Mouse (Mus musculus) monocyte, adult 2 months (primary cell): Measurements from ENCODE around the gene Arhgap45.

Experiments
- DNase-seq, 2 experiments: peaks; one replicate each; pipeline ENCODE4 v3.0.0; 2022; ENCODE audit warnings: low spot score in 2 of 2, low read depth in 1 of 2

The Arhgap45 gene

GRCm38 (mm10) chr10:80016511-80016910 lies at the start of gene Arhgap45:
Gene Arhgap45 (plus strand): TSS chr10:80016653.
- DNase-seq = peak in 1 of 2 experiments; percentile 70

GRCm38 (mm10) chr10:79966886-79967400 lies 49.5 kb upstream of the Arhgap45 start:
- DNase-seq = no peak

GRCm38 (mm10) chr10:79968181-79968580 lies 48.3 kb upstream of the Arhgap45 start:
- no peak for DNase-seq

DNA sequence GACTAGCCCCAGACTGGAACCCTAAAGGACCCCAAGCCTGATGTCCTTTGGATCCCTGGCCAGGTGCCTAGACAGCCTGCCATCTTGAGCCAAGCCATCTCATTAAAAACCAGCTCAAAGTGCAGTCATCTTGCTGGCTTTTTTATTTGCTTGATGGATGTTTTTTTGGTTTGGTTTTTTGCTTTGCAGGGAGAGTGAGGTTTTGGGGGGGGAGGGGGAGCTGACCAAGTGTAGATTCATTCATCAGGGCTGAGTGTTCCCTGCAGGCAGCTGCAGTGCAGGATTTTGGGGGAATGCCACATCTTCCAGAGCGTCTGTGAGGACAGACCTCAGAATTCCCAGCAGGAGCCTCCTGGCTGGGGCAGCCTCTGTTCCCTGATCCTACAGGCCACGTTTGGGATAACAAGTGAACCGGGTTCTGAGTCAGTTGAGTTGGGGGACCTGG lies 47.3 kb upstream of the Arhgap45 start:
- DNase-seq = no peak

- DNase-seq = no peak
Observed at GRCm38 (mm10) chr10:79970415-79971182, 45.9 kb upstream of the Arhgap45 start, which contains the start of gene Grin3b. Gene Grin3b (plus strand): TSS chr10:79970715.

DNA sequence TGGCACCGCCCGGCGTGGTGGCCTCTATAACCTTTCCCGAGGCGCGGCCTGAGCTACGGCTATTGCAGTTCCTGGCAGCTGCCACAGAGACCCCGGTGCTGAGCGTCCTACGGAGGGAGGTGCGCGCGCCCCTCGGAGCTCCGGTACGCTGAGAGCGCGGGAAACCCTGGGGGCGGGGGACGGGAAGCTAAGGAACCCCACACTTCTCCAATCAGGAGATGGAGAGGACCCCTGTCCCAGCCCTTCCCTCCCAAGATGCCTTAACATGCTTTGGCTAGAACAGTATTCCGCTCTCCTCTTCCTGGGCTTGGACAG lies 45.3 kb upstream of the Arhgap45 start:
- DNase-seq = no peak

GRCm38 (mm10) chr10:79972831-79973230 lies 43.6 kb upstream of the Arhgap45 start:
- no peak for DNase-seq

DNA sequence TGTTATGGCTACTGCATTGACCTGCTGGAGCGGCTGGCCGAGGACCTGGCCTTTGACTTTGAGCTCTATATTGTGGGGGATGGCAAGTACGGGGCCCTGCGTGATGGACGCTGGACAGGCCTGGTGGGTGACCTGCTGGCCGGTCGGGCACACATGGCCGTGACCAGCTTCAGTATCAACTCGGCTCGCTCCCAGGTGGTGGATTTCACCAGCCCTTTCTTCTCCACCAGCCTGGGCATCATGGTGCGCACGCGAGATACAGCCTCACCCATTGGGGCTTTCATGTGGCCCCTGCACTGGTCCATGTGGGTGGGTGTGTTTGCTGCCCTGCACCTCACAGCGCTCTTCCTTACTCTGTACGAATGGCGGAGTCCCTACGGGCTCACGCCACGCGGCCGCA lies 42.4 kb upstream of the Arhgap45 start:
- no peak for DNase-seq

- DNase-seq = no peak
Observed at GRCm38 (mm10) chr10:79974668-79975067, 41.8 kb upstream of the Arhgap45 start.

DNA sequence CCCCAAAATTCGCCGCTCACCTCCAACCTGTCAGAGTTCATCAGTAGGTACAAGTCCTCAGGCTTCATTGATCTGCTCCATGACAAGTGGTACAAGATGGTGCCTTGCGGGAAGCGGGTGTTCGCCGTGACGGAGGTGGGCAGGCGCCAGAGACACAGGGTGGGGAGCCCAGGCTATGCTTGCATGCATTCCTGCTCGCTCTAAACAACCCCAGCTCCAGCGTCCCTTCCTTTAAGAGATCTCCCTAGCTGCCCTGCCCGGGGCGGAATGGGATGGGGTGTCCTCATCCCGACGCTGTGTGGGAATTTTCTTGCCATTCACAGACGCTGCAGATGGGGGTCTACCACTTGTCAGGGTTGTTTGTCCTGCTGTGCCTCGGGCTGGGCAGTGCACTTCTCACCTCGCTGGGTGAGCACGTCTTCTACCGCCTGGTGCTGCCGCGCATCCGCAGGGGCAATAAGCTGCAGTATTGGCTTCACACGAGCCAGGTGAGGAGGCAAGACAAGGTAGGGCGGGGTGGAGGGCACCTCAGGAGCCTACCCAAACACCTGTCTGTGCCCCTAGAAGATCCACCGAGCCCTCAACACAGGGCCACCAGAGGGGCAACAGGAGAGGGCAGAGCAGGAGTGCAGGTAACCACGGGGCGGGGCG lies 40.3 kb upstream of the Arhgap45 start:
- DNase-seq = no peak

- DNase-seq = no peak
Observed at GRCm38 (mm10) chr10:79976722-79977107, 39.7 kb upstream of the Arhgap45 start.

DNA sequence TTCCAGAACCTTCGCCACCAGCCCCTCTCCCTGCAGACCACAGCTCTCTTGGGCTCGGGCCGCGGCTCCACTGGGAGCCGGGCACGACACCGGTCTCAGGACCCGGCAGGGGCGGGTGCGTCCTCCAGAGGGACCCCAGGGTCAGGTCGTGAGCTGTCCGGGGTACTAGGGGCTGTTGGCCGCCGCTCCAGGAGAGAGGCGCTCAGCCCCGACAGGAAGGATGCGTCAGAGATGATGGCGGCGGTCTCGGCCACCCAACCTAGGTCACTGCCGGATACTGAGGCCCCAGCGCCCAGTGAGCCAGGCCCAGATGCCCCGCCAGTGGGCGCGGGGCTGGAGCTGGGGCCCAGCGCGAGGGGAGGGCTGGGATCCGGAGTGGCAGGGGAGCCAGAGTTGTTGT lies 39.1 kb upstream of the Arhgap45 start:
- DNase-seq = no peak

DNA sequence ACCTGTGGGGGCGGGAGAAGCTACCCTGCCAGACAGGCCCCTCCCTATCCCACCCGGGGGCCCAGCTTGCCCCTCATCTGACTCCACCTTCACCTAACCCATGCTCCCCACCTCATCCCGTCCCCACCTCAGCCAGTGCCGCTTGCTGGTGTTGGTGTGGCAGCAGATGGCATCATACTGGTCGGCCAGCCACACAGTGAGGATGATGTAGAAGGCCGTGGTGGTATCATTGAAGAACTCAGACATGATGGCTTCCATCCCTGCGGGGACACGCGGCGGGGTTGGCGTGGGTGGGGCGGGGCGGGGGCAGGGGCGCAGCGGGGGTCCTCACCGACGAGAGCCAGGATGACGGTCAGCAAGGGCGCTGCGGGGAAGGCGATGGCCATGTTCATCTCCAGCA lies 38.4 kb upstream of the Arhgap45 start:
- DNase-seq = no peak

DNA sequence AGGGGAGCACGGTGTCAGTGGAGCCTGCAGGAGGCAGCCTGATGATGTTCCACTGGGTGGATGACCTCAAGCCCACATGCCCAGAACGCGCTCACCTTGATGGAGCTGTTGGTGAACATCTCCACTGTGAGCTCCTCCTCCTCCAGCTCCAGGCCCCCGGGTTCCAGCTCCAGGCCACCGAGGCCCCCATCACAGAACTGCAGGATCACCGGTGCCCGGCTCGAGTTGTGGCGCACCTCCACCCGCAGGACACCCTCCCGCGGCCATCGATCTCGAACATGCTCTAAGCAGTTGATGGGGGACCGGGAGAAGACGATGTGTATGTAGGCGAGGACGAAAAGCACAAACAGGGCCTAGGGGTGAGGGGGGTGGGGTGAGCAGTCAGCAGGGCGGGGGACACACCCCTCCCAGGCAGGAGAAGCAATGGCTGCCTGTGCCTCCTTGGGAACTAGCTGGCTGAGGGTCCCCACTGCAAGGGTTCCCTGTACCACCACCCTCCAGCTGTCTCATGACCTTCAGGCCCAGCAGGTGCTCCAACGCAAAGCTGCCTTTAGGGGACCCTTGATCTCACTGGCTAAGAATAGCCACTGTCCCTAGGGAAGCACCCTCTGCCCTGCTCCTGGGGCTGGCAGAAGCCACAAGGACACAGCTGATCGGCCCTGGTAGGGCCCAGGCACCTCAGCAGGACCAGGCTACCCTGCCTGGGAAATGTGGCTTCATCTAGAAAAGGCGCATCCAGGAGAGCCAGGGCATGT lies 36.9 kb upstream of the Arhgap45 start:
- no peak for DNase-seq

GRCm38 (mm10) chr10:79983205-79983604 lies 33.2 kb upstream of the Arhgap45 start:
- no peak for DNase-seq

- peak in 1 of 2 experiments; percentile 62 for DNase-seq
Observed at GRCm38 (mm10) chr10:79983670-79984069, 32.8 kb upstream of the Arhgap45 start.

GRCm38 (mm10) chr10:79984195-79984816 lies 32.1 kb upstream of the Arhgap45 start, which contains the start of gene Tmem259:
Gene Tmem259 (minus strand): TSS chr10:79984330.
- DNase-seq = peak in 1 of 2 experiments; percentile 79

DNA sequence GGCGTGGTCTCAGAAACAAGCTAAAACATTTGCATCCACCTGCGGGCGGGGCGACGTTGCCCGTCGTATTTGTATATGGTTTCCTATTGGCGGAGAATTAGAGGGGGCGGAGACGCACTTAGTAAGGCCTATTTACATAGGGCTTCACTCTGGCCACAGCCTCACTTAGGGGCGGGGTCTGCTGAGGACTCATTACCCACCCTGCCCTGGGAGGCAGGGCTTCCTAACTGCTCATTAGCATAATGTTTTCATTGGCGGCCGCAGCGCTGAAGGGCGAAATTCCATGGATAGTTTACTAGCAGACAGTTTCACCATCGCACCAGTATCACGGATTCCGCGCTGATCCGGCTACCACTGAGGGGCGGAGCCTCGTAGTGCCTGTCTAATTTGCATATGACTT lies 31.6 kb upstream of the Arhgap45 start:
- DNase-seq = peak; percentile 91 to 92

GRCm38 (mm10) chr10:79985334-79986231 lies 30.9 kb upstream of the Arhgap45 start:
- DNase-seq = peak in 1 of 2 experiments; percentile 43

- DNase-seq = no peak
Observed at GRCm38 (mm10) chr10:79986232-79986878, 30.1 kb upstream of the Arhgap45 start.
